Comparison of ENCODE assay signal across 10 mouse cellular contexts in genomic region chrX:141156696-141157095, GRCm38 (mm10).
DNase-seq lines count a peak whose midpoint lies in the region; TF ChIP-seq lines count a peak whose summit lies in the region.
"Had no signal": no experiment of that assay in that cellular context is flagged by ENCODE, and none has a peak within 500 bp of the region (broad histone marks: within the 10 kb centered on the region; RNA-seq: fewer than 3 reads in every experiment).

No protein-coding gene starts in this region.

- intact Hi-C loops in left cerebral cortex, adult 2 months (cut with DNase I): no loop called here
- intact Hi-C loops in left cerebral cortex, postnatal 4 days (cut with DNase I): no loop called here

- H3K27ac ChIP-seq in left cerebral cortex, adult 2 months: no peak overlapping the region
- no peak overlapping the region for H3K27ac ChIP-seq in thymus, adult 2 months (ENCODE audit: control insufficient read depth, insufficient read depth, low read length)

- WGBS in thymus, adult 2 months: 3% methylated on average over 2 of the region's 2 CpGs

- no peaks in the 10 kb centered on the region for H3K27me3 ChIP-seq in thymus, adult 2 months (ENCODE audit: control insufficient read depth, insufficient read depth, low read length)

- TF ChIP-seq POLR2A in thymus, adult 2 months (IDR thresholded peaks at IDR 0.05; ENCODE audit: control insufficient read depth, extremely low read depth, insufficient read depth, low read length, poor library complexity): no peak

- H3K4me3 ChIP-seq in left cerebral cortex, adult 2 months: no peak overlapping the region
- H3K4me3 ChIP-seq in thymus, adult 2 months (ENCODE audit: control insufficient read depth, insufficient read depth, low read length): no peak overlapping the region
- H3K4me3 ChIP-seq: myocyte had no signal

- no peaks in the 10 kb centered on the region for H3K4me1 ChIP-seq in thymus, adult 2 months (replicated peaks; ENCODE audit: control insufficient read depth, insufficient read depth, low read length)

- TF ChIP-seq CTCF in left cerebral cortex, adult 2 months (IDR thresholded peaks at IDR 0.05): peak; percentile 68
- no peak for TF ChIP-seq CTCF in thymus, adult 2 months (IDR thresholded peaks at IDR 0.05; ENCODE audit: borderline replicate concordance, control insufficient read depth, extremely low read depth, insufficient read depth, low read length, poor library complexity)

- no peaks in the 10 kb centered on the region for H3K36me3 ChIP-seq in thymus, adult 2 months (ENCODE audit: control insufficient read depth, insufficient read depth, low read length)

- no peak for DNase-seq in left cerebral cortex, adult 2 months (ENCODE audit: extremely low spot score in 1 of 2, low spot score in 2 of 2)
- DNase-seq in left cerebral cortex, postnatal 4 days: no peak
- peak; percentile 4 for DNase-seq in ES-CJ7 (ENCODE audit: low read depth, low spot score)
- peak; percentile 5 for DNase-seq in T-cell, adult 2 months (ENCODE audit: low spot score)
- DNase-seq in lung, postnatal 36 days: peak; percentile 20
- no peak for DNase-seq in ovary, postnatal 10 days (ENCODE audit: low spot score)
- no peak for DNase-seq in thymus, adult 2 months
- DNase-seq: gastrocnemius, postnatal 36 days; layer of hippocampus, postnatal 36 days had no signal

Comparison
In these comparisons a context has a peak if more than half of its experiments do, and no peak if none do; other contexts are left out.
1. DNase-seq: peak in ES-CJ7 (single experiment), T-cell, adult 2 months (single experiment) and lung, postnatal 36 days (single experiment); none in left cerebral cortex, adult 2 months (0 of 2), left cerebral cortex, postnatal 4 days (single experiment), ovary, postnatal 10 days (single experiment) and thymus, adult 2 months (single experiment).